Mouse (Mus musculus): ENCODE data around the gene Zfp51.

- no peak for TF ChIP-seq TAL1 (conservative IDR thresholded peaks at IDR 0.05; ENCODE audit: low read depth, low read length)
- TF ChIP-seq CTCF (IDR thresholded peaks at IDR 0.05; ENCODE audit: low read depth, low read length): no peak
- TF ChIP-seq GATA1 (IDR thresholded peaks at IDR 0.05; ENCODE audit: borderline replicate concordance, low read length): no peak
- no peak for TF ChIP-seq POLR2AphosphoS5 (IDR thresholded peaks at IDR 0.05; ENCODE audit: insufficient replicate concordance, low read depth, low read length)
These were observed 23.4 kb downstream of the Zfp51 start for GRCm38 (mm10) chr17:21473362-21474190.

Measured in G1E (cell line).